Mouse (Mus musculus) heart, adult 9 months (tissue): ENCODE data around the gene Paics.
"Not testable (repeated sequence)": the region's sequence is repeated elsewhere in the genome, so short reads cannot be mapped to it uniquely, and the experiment has no call there.

ENCODE experiments used
- DNase-seq, 2 experiments: peaks; one replicate each; pipeline ENCODE4 v3.0.0; 2022; ENCODE audit warnings: low spot score in 2 of 2

The Paics gene

DNA sequence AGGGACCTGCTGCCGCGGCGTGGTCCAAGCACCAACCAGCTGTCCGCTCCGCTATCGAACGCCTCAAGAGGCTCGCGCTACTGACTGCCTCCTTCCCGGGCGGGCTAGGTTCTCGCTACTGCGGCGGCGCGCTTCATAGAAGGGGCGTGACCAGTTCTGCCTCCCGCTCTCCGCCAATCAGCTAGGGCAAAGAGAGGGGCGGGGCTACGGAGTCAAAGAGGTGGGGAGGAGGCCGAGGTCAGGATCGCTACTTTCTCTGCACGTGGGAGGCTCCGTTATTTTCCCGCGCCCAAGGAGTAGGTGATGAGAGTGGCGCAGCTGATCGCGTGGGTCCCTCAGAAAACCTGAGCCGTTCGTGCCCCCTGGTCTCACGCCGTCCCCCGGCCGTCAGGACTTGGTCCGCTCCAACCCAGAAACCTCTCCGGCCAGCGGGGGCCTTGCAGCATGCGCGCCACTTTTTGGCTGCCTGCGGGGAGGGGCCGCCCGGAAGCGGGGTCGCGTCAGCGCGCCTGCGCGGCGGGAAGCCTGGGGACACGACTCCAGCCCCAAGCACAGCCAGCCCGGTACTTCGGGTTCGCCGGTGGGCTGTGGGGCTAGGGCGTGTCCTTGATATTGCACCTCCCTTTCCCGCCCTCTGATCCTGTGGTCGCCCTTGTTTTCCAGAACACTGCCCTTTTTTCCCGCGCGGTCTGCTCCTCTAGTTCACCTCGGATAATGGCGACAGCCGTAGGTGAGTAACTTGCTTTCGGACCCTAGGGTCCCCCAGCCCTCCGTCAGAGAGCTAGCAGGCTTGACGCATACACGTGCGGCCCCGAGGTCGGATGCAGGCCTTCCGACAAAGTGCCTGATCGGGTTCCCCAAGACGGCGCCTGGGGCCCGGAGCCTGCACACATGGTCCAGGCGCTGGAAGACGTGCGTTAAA, at the start of gene Paics, which contains the start of gene Ppat:
Gene Paics, plus strand, starts transcription at position 202 of the 922 bp plus-strand sequence.
Gene Ppat, minus strand, starts transcription at position 473 of the 922 bp plus-strand sequence.
- peak; percentile 98 to 99 for DNase-seq

DNA sequence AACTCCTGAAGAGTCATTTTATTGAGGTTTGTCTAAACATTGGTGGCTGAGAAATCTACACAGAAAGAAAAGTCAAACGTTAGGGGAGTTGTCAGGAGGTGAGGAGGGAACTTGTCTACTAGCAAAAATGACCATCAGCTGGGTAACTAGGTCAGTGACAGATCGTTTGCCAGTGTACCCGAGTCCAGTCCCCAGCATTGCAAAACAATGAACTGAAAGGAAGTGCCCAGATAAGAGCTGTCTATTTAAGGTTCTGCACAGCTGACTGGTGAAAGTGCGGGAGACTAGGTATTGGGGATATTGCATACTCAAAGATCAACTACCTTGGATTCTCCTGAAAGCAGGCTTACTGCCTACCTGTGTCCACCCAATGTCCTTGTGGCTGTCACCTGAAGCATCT, 49.0 kb upstream of the Paics start:
- DNase-seq = no peak

DNA sequence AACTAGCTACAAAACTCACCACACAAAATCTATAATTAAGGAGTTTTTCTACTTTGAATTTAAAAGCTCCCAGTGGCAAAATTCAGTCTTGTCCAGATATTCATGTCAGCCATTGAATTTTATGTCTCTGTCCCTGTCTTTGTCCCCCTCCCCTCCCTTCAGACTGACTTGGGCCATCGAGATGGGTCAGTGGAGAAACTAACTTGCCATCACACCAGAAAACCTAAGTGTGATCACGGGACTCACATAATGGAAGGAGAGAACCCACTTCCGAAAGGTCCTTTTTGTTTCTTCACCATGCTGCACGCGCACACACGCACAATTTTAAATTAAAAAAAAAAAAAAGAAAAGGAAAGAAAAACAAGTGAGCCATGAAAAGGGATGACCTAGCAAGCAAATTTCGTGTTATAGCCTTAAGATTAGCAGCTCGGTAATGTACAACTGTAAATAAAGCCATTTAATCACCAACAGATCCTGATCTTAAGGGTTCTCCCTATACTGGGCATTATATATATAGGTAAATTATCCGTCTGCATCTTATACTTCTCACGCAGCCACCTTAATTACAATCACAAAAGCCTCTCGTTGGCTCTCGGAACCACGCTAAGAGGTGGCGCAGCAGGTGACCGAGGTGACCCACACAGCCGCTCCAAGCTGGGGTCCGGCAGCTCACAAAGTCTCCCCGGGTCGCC, 46.2 kb upstream of the Paics start:
- no peak for DNase-seq

DNA sequence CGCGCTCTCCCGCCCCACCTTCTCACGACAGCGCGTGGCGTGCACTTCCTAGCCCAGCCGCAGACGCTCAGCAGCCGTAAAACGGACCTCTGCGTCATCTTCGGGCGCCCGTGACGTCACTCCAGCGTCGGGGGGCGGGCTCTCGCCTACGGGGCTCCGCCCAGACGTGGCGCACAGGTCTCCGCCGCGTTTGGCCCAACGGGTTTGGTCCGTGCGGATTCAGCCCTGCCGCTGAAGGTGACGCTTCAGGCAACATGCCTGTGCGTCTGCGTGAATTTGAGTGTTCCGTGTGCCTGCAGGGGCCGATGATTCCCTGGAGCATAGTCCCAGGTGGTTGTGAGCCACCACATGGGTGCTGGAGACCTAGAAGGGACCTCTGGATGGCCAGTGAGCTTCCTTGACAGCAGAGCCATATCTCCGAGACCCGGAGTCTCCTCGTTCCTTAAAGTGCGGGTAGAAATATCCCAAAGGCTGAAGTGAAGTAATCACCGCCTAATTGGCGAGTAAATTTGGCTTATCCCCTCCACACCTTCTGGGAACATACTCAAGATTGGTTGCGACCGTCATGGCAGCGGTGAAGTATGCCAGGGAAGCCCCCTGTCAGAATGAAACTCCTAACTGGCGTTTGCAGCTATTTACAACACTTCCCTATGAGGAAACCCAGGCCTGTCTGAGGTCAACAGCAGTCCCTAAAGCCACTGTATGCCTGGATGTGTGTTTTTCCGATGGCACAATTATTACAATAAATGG, 45.5 kb upstream of the Paics start, which contains the start of gene Aasdh:
Gene Aasdh, minus strand, starts transcription at position 110 of the 750 bp plus-strand sequence.
- peak; percentile 89 to 93 for DNase-seq

DNA sequence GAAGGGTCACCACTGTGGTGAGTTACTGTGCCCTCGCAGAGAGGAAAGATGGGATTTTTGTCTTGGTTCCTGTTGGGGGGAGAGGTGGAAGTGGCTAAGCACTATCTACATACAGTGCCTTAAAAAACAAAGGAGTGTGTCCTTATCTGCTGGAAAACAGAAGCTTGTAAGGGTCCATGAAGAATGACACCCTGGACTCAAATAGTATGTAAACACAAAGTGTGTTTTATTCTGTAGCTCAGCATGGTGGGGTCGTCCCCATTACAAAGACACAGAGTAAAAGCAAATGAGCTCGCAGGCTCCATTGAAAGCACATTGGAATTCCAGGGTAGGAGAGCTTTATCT, 45.0 kb upstream of the Paics start:
- no peak for DNase-seq

DNA sequence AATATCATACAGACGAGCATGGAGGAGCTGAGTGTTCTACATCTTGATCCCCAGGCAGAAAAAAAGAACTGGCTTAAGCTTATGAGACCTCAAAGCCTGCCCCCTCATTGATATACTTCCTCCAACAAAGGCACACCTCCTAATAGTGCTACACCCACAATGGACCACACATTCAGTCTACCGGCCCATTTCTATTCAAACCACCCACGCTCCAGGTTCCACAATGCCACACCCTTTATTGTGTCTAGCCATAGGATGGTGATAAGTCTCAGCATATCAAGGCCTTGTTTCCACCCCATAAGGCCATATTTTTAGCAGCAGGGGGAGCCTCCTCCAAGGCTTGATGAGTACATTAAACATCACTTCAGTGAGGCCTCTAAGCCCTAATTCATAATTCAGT, 40.3 kb upstream of the Paics start:
- no peak for DNase-seq

DNA sequence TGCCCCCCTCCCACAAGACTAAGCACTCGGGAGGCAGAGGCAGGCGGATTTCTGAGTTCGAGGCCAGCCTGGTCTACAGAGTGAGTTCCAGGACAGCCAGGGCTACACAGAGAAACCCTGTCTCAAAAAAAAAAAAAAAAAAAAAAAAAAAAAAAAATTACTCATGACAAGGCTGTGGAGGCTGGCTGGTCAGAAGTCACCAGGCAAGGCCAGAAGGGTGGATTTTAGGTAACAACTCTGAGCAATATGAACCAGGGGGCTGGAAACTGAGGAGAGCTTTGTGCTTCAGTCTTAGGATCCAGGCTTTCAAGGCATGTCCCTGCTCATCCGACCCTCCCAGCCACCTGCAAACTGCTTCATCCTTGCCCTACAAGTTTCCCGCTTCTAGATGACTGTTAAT, 38.6 kb upstream of the Paics start:
- not testable (repeated sequence) for DNase-seq

DNA sequence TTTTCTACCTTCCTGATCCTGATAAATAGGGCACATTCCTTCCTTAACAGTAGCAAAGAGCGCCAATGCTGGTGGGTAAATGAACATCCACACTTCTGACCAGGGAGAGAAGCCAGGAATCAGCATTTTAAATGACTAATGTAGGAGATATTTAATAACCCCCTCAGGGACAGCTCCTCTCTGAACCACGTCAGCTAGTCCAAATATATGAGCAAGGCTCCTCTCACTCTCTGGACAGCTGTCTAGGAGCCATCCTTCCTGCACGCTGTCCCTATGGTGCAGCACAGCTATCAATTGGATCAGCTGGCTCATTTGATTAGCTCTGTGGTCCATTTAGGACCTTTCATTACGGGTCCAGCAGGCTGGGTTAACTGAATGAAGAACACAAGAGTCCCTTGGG, 28.3 kb upstream of the Paics start:
- no peak for DNase-seq

DNA sequence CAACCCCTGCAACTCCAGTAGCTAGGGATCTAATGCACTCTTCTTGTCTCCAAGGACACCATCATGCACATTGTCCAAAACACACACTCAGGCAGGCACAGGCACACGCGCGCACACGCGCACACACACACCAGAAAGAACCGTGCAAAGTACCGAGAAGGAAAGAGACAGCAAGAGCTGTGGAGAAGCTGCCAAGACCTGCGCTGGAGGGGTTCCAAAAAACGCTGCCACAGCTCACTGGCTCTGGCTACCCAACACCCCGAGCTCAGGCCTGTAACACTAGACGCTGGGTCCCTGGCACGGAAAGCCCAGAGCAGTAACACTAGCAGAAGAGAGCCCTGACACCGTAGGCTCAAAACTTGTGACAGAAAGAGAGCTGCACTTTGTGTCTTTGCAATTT, 27.7 kb upstream of the Paics start:
- DNase-seq = peak; percentile 51 to 75

DNA sequence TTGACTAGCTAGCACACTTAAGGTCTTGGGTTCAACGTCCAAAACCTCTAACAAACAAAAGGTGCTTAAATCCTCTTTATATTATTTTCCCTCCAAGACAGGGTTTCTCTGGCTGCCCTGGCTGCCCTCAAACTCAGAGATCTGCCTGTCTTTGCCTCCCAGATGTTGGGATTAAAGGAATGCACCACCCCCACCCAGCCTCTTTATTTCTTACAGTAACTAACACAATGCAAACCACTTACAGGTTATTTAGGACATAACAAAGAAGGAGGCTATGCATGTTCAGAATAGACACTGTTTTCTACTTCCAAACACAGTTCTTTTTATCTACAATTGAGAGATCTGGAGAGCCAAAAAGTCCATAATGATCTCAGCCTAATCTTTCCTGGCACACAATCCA, 26.8 kb upstream of the Paics start:
- no peak for DNase-seq

DNA sequence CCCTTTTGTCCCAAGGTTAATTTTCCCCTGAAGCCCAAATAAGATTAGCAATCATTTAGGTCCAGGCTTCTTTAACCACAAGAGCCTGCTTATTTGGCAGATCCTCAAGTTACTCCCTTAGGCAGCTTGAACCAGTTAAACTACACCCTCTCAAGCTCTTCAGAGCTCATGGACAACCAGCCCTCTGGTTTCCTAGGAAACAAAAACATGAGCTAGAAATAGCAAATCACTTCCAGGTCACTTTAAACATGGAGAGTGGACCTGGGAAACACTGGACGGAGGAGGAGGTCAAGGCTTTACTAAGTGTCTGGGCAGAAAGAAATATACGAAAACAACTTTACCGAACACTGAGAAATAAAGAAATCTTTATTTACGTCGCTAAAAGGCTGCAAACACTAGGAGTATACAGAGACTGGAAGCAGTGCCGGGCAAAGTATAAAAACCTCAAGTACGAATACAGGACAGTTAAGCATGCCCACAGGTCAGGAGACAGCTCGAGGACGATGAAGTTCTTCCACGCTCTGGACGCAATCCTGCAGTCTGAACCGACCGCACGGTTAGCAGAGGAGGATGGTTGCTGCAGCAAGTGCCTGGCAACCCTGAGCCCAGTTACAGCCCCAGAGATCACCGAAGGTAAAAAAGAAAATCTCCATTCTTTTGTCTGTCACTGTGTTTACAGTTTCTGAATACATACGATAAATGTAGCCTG, 22.8 kb upstream of the Paics start:
- peak; percentile 60 to 76 for DNase-seq

DNA sequence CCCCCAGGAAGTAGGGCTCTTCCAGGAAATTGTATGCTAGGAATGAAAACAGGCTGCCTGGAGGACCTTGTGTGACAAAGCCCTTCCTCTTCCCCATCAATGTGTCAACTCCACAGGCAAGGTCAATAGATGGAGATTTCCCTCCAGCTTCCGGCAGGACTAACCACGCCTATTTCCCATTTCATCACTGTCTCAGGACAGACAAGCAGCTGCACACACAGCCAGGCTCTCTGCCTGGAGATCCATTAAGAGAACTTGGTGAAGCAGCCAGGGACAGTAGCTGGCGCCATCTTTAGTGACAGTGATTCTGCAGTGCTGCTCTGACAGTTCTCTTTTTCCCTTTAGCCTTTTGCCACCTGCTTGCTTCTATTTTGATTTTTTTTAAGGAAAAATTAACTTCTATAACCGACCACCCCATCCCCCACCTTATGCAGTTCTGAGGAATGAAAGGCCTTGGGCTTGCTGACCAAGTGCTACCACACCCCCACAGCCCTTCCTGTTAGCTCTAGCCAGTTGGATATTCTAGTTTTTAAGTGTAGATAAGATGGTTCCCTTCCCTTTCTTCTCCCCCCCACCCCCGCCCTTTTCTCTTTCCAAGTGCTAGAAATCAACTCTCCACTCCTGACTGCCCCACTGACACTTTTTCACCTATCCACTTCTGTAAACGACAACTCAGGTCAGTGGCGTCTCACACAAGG, 21.8 kb upstream of the Paics start:
- peak; percentile 28 to 40 for DNase-seq

DNA sequence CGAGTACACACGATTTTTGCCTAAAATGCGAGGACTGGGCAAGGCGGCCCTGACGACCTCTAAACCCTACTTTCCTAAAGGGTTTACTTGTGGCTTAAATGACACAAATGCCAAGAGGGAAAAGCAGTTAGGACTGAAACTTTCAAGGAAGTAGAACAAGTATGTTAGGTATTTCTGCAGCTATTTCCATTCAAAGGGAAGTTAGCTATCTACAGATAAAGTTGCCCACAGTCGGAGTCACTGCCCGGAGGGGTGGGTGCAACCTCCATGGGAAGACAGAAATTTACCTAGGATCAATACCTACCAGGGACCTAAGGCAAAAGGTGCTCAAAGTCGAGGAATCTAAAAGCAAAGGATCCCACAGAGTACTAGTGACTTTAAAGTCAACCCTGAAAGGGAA, 11.4 kb upstream of the Paics start:
- DNase-seq = no peak

DNA sequence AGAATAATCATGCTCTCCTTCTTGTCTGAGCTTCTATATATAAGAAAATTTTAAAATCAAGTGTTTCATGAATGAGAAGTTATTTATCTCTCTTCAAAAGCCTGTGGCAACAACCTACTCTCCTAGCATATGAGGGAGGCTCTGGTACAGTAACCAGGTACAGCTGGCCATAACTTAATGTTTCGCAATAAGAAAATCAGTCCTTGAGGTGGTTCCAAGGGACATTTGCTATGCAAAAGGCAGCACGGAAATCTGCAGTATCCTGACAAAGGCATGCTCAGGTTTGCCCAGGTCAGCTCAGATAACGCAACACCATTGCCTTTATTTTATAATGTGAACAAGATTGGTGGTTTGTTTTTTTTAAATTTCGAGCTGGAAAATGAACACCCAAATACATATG, 9.1 kb upstream of the Paics start:
- no peak for DNase-seq

DNA sequence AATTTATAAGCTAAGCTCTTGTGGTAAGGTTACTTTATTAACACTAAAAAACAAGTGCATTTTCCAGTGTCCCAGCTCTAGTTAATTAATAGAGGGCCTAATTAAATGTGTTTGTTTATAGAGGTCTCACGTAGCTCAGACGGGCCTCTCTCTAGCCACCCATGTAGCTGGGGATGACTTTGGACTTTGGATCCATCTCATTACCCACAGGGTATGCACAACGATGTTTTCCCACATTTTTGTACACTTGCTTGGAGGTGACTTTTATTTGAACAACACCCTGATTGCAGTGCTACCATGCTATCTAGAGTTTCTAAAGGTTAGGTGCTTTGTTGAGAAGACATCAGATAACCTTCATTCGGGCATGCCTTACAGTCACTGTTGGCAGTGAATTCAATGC, 8.6 kb upstream of the Paics start:
- DNase-seq = no peak

DNA sequence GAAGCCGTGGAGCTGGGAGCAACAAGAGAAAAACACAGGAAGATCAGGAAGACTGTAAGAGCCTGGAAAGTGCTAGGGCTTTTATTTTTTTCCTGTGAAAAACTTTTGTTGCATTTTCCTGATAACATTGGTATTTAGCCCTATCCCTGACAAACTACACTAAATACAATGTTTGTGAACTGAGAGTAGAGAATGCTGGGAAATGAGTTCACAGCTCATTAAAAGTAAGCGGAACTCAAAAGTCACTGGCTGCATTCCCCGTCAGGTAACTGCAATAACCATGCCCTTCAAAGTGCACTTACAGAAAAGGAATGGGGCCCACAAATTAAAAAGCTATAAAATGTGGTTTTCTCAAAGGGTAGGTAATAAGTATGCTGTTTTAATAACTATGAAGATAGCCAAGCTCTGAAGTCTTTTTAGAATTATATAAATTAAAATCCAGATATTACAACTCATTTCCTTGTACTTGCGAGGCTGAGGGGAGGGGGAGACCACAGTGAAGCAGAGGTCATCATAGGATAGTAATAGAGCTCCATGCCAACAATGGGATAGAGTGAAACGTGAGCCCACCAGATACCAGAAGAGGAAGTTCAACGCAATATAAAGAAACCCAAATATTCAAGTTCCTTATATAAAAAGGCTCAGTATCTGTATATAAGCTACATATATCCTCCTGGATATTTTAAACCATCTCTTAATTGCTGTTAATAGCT, 6.0 kb upstream of the Paics start:
- no peak for DNase-seq

DNA sequence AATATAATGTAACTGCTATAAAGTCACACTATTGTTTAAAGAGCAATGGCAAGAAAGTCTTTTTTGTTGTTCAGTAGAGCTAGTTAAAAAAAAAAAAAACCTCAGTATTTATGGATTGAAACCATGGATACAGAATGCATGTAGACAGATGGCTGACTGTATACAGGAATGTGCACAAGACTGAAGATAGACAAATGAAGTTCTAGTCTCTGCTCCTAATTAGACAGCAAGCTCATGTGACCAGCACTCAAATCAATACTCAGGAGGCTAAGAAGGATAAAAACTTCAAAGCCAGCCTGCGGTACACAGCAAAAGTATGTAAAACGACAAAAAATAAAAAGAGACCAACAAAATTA, 5.5 kb upstream of the Paics start:
- no peak for DNase-seq

DNA sequence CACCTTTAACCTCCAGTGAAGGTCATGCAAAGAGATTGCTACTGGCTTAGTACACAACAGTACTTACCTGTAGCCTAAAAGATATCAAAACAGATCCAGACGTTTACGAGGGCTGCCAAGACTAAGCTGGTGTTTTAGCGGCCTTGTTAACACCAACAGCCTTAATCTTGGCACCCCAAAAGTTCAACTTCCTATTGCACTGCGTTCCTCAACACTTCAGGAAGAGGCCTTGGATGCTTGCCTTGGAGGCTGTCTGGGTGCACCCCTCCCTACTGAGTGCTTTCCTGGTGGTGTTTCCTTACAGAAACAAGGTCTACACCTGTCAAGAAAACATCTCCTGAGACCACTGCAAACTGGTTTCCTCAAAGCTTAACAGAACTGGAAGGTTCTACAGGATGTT, 4.0 kb upstream of the Paics start:
- DNase-seq = no peak

DNA sequence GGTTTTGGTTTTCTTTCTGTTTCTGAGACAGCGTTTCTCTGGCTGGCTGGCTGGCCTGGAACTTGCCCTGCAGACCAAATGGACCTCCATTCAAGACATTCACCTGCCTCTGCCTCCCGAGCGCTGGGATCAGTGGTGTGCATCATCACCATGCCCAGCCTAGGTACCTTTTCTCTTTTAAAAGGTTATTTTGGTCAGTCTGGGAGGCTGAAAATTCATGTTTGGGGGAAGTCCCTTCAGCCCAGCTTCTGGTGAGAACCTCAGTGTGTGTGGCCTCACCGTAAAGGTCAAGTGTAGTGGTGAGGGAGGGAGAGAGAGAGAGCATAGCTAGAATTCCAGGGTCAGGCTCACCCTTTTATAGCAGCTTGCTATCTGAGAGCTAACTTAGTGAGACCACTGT, 3.3 kb upstream of the Paics start:
- DNase-seq = no peak

DNA sequence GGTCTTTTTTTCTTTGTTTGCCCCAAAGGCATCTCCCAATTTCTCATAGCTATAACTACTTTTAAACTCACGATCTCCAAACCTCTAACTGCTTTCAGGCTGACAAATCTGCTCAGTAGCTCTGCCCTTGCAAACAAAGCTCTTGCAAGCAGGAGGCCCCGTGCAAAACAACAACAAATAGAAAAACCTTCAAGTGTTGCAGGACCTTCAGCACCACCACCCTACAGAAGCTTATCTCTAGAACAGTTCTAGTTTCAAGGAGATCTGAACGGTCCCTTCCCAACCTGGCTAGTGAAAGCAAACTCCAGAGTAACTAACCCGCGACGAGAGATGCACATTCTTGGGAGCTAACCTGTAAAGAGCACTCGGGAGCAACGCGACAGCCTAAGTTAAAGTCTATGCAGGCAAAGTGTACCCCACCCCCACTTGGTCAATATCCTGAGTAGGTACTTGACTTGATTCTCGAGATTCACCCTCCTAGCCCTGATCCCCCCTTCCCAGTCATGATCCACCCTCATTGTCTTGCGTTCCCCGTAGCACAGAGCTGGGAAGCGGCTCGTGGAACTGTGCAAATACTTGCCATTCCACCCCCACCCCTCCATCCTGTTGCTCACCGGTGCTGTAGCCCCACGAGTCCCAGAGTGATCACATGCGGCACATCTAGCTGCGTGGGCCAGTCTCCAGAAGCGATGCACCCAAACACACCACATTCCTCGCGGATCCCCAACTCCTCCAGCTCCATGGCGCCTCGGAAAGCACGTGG, 583 bp upstream of the Paics start:
- DNase-seq = no peak
